Mouse (Mus musculus) NIH3T3 (cell line): Measurements from ENCODE around the gene Insm1.

Experiments used
- DNase-seq: peaks from one replicate; pipeline ENCODE4 v3.0.0-alpha.2; 2012; ENCODE audit warnings: low read depth

The Insm1 gene

GRCm38 (mm10) chr2:146225818-146226217 is 4.1 kb downstream of the Insm1 start:
- DNase-seq = no peak

- DNase-seq = peak; percentile 85
Observed at GRCm38 (mm10) chr2:146226484-146226883, 4.8 kb downstream of the Insm1 start.

GRCm38 (mm10) chr2:146227646-146228045 is 5.9 kb downstream of the Insm1 start:
- DNase-seq = no peak

- DNase-seq = no peak
Observed at GRCm38 (mm10) chr2:146228435-146228834, 6.7 kb downstream of the Insm1 start.

- no peak for DNase-seq
Observed at GRCm38 (mm10) chr2:146231485-146231884, 9.8 kb downstream of the Insm1 start.

GRCm38 (mm10) chr2:146239196-146239747 is 17.6 kb downstream of the Insm1 start:
- no peak for DNase-seq

- DNase-seq = no peak
Observed at GRCm38 (mm10) chr2:146244049-146244448, 22.3 kb downstream of the Insm1 start.

- no peak for DNase-seq
Observed at GRCm38 (mm10) chr2:146245401-146245800, 23.7 kb downstream of the Insm1 start.

- DNase-seq = peak; percentile 9
Observed at GRCm38 (mm10) chr2:146246409-146247075, 24.8 kb downstream of the Insm1 start.

GRCm38 (mm10) chr2:146247576-146247975 is 25.9 kb downstream of the Insm1 start:
- DNase-seq = no peak

- DNase-seq = no peak
Observed at GRCm38 (mm10) chr2:146249033-146249432, 27.3 kb downstream of the Insm1 start.

- DNase-seq = no peak
Observed at GRCm38 (mm10) chr2:146250236-146250904, 28.6 kb downstream of the Insm1 start.

GRCm38 (mm10) chr2:146254387-146254786 is 32.7 kb downstream of the Insm1 start:
- DNase-seq = no peak

- DNase-seq = no peak
Observed at GRCm38 (mm10) chr2:146255636-146256035, 33.9 kb downstream of the Insm1 start.

GRCm38 (mm10) chr2:146256321-146256875 is 34.7 kb downstream of the Insm1 start:
- DNase-seq = peak; percentile 35

- DNase-seq = peak; percentile 8
Observed at GRCm38 (mm10) chr2:146257037-146257436, 35.3 kb downstream of the Insm1 start.

GRCm38 (mm10) chr2:146257609-146258008 is 35.9 kb downstream of the Insm1 start:
- no peak for DNase-seq

GRCm38 (mm10) chr2:146258736-146259469 is 37.2 kb downstream of the Insm1 start:
- no peak for DNase-seq

- DNase-seq = no peak
Observed at GRCm38 (mm10) chr2:146259787-146260560, 38.3 kb downstream of the Insm1 start.

- DNase-seq = no peak
Observed at GRCm38 (mm10) chr2:146261146-146261545, 39.4 kb downstream of the Insm1 start.

- DNase-seq = no peak
Observed at GRCm38 (mm10) chr2:146262215-146262614, 40.5 kb downstream of the Insm1 start.

GRCm38 (mm10) chr2:146262966-146263365 is 41.2 kb downstream of the Insm1 start:
- DNase-seq = no peak
